Mouse (Mus musculus): ENCODE measurements around the gene Supt3. TPM values are rescaled to one million over a fixed set of nuclear protein-coding genes. Genes with fewer than 3 reads are reported as not detected.
A peak's percentile ranks its signal among the peaks of the same experiment; 100 is the strongest.

Supt3 gene
- polyA plus RNA-seq, 1 experiment from 2014 or later, result 18.6 TPM

- Histone ChIP-seq H3K4me2 (replicated peaks) (no peak overlapping the region), H3K9me3 (no peaks in the 10 kb centered on the region), H3K9ac (no peak overlapping the region), H3K4me1 (replicated peaks) (no peaks in the 10 kb centered on the region), H3K27ac (no peak overlapping the region), H3K27me3 (replicated peaks) (0 out of 2 replicates have a peak, but pooled peaks cover 2% of the 10 kb centered on the region), H3K36me3 (no peaks in the 10 kb centered on the region), H3K4me3 (replicated peaks) (no peak overlapping the region)
- 87% methylated on average over 8 of the region's 8 CpGs for WGBS
- no peak for ATAC-seq
These were observed 31.6 kb upstream of the Supt3 start for GRCm38 (mm10) chr17:44745378-44745777.

- no peak for ATAC-seq
- Histone ChIP-seq H3K4me3 (replicated peaks) (no peak overlapping the region), H3K27me3 (replicated peaks) (no peaks in the 10 kb centered on the region), H3K9ac (no peak overlapping the region), H3K36me3 (no peaks in the 10 kb centered on the region), H3K27ac (no peak overlapping the region), H3K9me3 (no peaks in the 10 kb centered on the region), H3K4me1 (replicated peaks) (no peaks in the 10 kb centered on the region), H3K4me2 (replicated peaks) (no peak overlapping the region)
- 83% methylated on average over 11 of the region's 11 CpGs for WGBS
These were observed 10.6 kb upstream of the Supt3 start for GRCm38 (mm10) chr17:44766318-44766717.

GRCm38 (mm10) chr17:44766975-44767374, 10.0 kb upstream of the Supt3 start:
- Histone ChIP-seq H3K36me3 (no peaks in the 10 kb centered on the region), H3K27ac (no peak overlapping the region), H3K9ac (no peak overlapping the region), H3K4me3 (replicated peaks) (no peak overlapping the region), H3K9me3 (no peaks in the 10 kb centered on the region), H3K4me1 (replicated peaks) (no peaks in the 10 kb centered on the region), H3K4me2 (replicated peaks) (no peak overlapping the region), H3K27me3 (replicated peaks) (no peaks in the 10 kb centered on the region)
- WGBS, result 56% methylated on average over 2 of the region's 2 CpGs
- no peak for ATAC-seq

- Histone ChIP-seq H3K4me3 (replicated peaks) (no peak overlapping the region), H3K4me2 (replicated peaks) (no peak overlapping the region), H3K4me1 (replicated peaks) (no peaks in the 10 kb centered on the region), H3K36me3 (no peaks in the 10 kb centered on the region), H3K27me3 (replicated peaks) (no peaks in the 10 kb centered on the region), H3K9ac (no peak overlapping the region), H3K9me3 (no peaks in the 10 kb centered on the region), H3K27ac (no peak overlapping the region)
- no peak for ATAC-seq
- WGBS, result 78% methylated on average over 1 of the region's 1 CpGs
These were observed 9.6 kb upstream of the Supt3 start for GRCm38 (mm10) chr17:44767375-44767774.

GRCm38 (mm10) chr17:44768522-44768921, 8.4 kb upstream of the Supt3 start:
- WGBS, result 76% methylated on average over 5 of the region's 5 CpGs
- H3K4me3 ChIP-seq (replicated peaks), result no peak overlapping the region
- no peak overlapping the region for H3K9ac ChIP-seq
- H3K4me2 ChIP-seq (replicated peaks), result no peak overlapping the region
- no peaks in the 10 kb centered on the region for H3K36me3 ChIP-seq
- ATAC-seq, result no peak
- H3K4me1 ChIP-seq (replicated peaks), result no peaks in the 10 kb centered on the region
- no peak overlapping the region for H3K27ac ChIP-seq
- no peaks in the 10 kb centered on the region for H3K9me3 ChIP-seq
- no peaks in the 10 kb centered on the region for H3K27me3 ChIP-seq (replicated peaks)

GRCm38 (mm10) chr17:44770871-44771270, 6.1 kb upstream of the Supt3 start:
- H3K36me3 ChIP-seq, result no peaks in the 10 kb centered on the region
- H3K4me3 ChIP-seq (replicated peaks), result no peak overlapping the region
- no peaks in the 10 kb centered on the region for H3K4me1 ChIP-seq (replicated peaks)
- H3K27me3 ChIP-seq (replicated peaks), result no peaks in the 10 kb centered on the region
- WGBS, result 83% methylated on average over 2 of the region's 2 CpGs
- H3K4me2 ChIP-seq (replicated peaks), result no peak overlapping the region
- H3K9ac ChIP-seq, result no peak overlapping the region
- no peak for ATAC-seq
- no peaks in the 10 kb centered on the region for H3K9me3 ChIP-seq
- H3K27ac ChIP-seq, result no peak overlapping the region

GRCm38 (mm10) chr17:44772576-44772975, 4.4 kb upstream of the Supt3 start:
- Histone ChIP-seq H3K27me3 (replicated peaks) (no peaks in the 10 kb centered on the region), H3K9ac (no peak overlapping the region), H3K4me2 (replicated peaks) (no peak overlapping the region), H3K9me3 (no peaks in the 10 kb centered on the region), H3K4me1 (replicated peaks) (no peaks in the 10 kb centered on the region), H3K4me3 (replicated peaks) (no peak overlapping the region), H3K27ac (no peak overlapping the region), H3K36me3 (no peaks in the 10 kb centered on the region)
- no peak for ATAC-seq
- 93% methylated on average over 2 of the region's 2 CpGs for WGBS

GRCm38 (mm10) chr17:44777337-44777804, 419 bp downstream of the Supt3 start:
- Histone ChIP-seq H3K27me3 (replicated peaks) (no peaks in the 10 kb centered on the region), H3K4me1 (replicated peaks) (peaks cover 4% of the 10 kb centered on the region; the same call in 1 of the 2 replicates), H3K9me3 (no peaks in the 10 kb centered on the region), H3K4me2 (replicated peaks) (peak overlapping the region; percentile 83), H3K4me3 (replicated peaks) (peak overlapping the region; percentile 81), H3K27ac (peak overlapping the region; percentile 86), H3K36me3 (no peaks in the 10 kb centered on the region), H3K9ac (peak overlapping the region; percentile 92)
- 0% methylated on average over 35 of the region's 35 CpGs for WGBS
- peak; percentile 89 for ATAC-seq

GRCm38 (mm10) chr17:44778141-44778540, 1.2 kb downstream of the Supt3 start:
- Histone ChIP-seq H3K27me3 (replicated peaks) (no peaks in the 10 kb centered on the region), H3K4me3 (replicated peaks) (peak overlapping the region; percentile 81), H3K9ac (no peak overlapping the region), H3K4me1 (replicated peaks) (peaks cover 4% of the 10 kb centered on the region; the same call in 1 of the 2 replicates), H3K36me3 (no peaks in the 10 kb centered on the region), H3K4me2 (replicated peaks) (peak overlapping the region; percentile 83), H3K9me3 (no peaks in the 10 kb centered on the region), H3K27ac (no peak overlapping the region)
- 69% methylated on average over 5 of the region's 5 CpGs for WGBS
- no peak for ATAC-seq

- whole genome bisulfite sequencing, result 64% methylated on average over 4 of the region's 4 CpGs
These were observed 3.4 kb downstream of the Supt3 start for GRCm38 (mm10) chr17:44780353-44780752.

GRCm38 (mm10) chr17:44782366-44782765, 5.4 kb downstream of the Supt3 start:
- Histone ChIP-seq H3K4me2 (replicated peaks) (no peak overlapping the region), H3K27ac (no peak overlapping the region), H3K4me3 (replicated peaks) (no peak overlapping the region), H3K9ac (no peak overlapping the region), H3K36me3 (no peaks in the 10 kb centered on the region), H3K4me1 (replicated peaks) (peaks cover 4% of the 10 kb centered on the region; the same call in 1 of the 2 replicates), H3K9me3 (no peaks in the 10 kb centered on the region), H3K27me3 (replicated peaks) (no peaks in the 10 kb centered on the region)
- 91% methylated on average over 4 of the region's 4 CpGs for WGBS
- ATAC-seq, result no peak

More at GRCm38 (mm10) chr17:44780353-44780752, 3.4 kb downstream of the Supt3 start:
- no peak overlapping the region for H3K4me2 ChIP-seq (replicated peaks)
- no peaks in the 10 kb centered on the region for H3K27me3 ChIP-seq (replicated peaks)
- ATAC-seq, result no peak
- H3K9me3 ChIP-seq, result no peaks in the 10 kb centered on the region
- H3K36me3 ChIP-seq, result no peaks in the 10 kb centered on the region
- H3K4me1 ChIP-seq (replicated peaks), result peaks cover 4% of the 10 kb centered on the region; the same call in 1 of the 2 replicates
- no peak overlapping the region for H3K4me3 ChIP-seq (replicated peaks)
- H3K9ac ChIP-seq, result no peak overlapping the region
- H3K27ac ChIP-seq, result no peak overlapping the region

GRCm38 (mm10) chr17:44783143-44783542, 6.2 kb downstream of the Supt3 start:
- WGBS, result 75% methylated on average over 2 of the region's 2 CpGs
- H3K4me2 ChIP-seq (replicated peaks), result no peak overlapping the region
- no peak overlapping the region for H3K4me3 ChIP-seq (replicated peaks)
- H3K27ac ChIP-seq, result no peak overlapping the region
- no peak for ATAC-seq
- H3K36me3 ChIP-seq, result no peaks in the 10 kb centered on the region
- no peak overlapping the region for H3K9ac ChIP-seq
- H3K27me3 ChIP-seq (replicated peaks), result no peaks in the 10 kb centered on the region
- H3K4me1 ChIP-seq (replicated peaks), result peaks cover 3% of the 10 kb centered on the region; the same call in 1 of the 2 replicates
- H3K9me3 ChIP-seq, result no peaks in the 10 kb centered on the region

- Histone ChIP-seq H3K4me3 (replicated peaks) (no peak overlapping the region), H3K36me3 (no peaks in the 10 kb centered on the region), H3K9ac (no peak overlapping the region), H3K4me1 (replicated peaks) (no peaks in the 10 kb centered on the region), H3K27ac (no peak overlapping the region), H3K27me3 (replicated peaks) (no peaks in the 10 kb centered on the region), H3K9me3 (no peaks in the 10 kb centered on the region), H3K4me2 (replicated peaks) (no peak overlapping the region)
- ATAC-seq, result no peak
- WGBS, result 85% methylated on average over 5 of the region's 5 CpGs
These were observed 12.2 kb downstream of the Supt3 start for GRCm38 (mm10) chr17:44788982-44789747.

Measured in intestine, embryonic 15.5 days (tissue).